Mouse (Mus musculus) left cerebral cortex, postnatal 36 days (tissue): ENCODE data around the gene Hsp90ab1. TPM values are rescaled to one million over a fixed set of nuclear protein-coding genes. Genes with fewer than 3 reads are reported as not detected.

ENCODE experiments used
- total RNA-seq, 2 experiments: library from RNA; stranded (reverse); gene quantifications; 2 replicates each; pipeline ENCODE4 v1.2.3; 2021

Hsp90ab1 gene
- total RNA-seq, 2 experiments from 2014 or later: 1,413 to 1,526 TPM

Other genes starting within 250 kb of the Hsp90ab1 start
- gene Cdc5l, start 139.5 kb downstream of the Hsp90ab1 start, total RNA-seq: 10 to 100 TPM; 55.2 to 56.0 TPM
- 1 to 10 TPM; 7.2 to 8.3 TPM for gene Spats1, start 97.9 kb downstream of the Hsp90ab1 start, total RNA-seq
- gene Aars2, start 66.4 kb downstream of the Hsp90ab1 start, total RNA-seq: 10 to 100 TPM; 23.1 to 26.4 TPM
- gene Tcte1, start 49.8 kb downstream of the Hsp90ab1 start, total RNA-seq: 1 to 10 TPM; 1.3 to 1.9 TPM
- gene Tmem151b, start 23.6 kb downstream of the Hsp90ab1 start, total RNA-seq: 100 to 1,000 TPM; 120 to 121 TPM
- 1 to 10 TPM; 1.7 to 2.7 TPM for gene Nfkbie, start 17.6 kb downstream of the Hsp90ab1 start, total RNA-seq
- gene Slc35b2, start 9.4 kb downstream of the Hsp90ab1 start, total RNA-seq: 10 to 100 TPM; 24.7 to 33.0 TPM
- 10 to 100 TPM; 17.1 to 23.2 TPM for gene Slc29a1, start 26.3 kb upstream of the Hsp90ab1 start, total RNA-seq
- not detected for gene Mymx, start 28.8 kb upstream of the Hsp90ab1 start, total RNA-seq
- under 1 TPM; 0.12 to 0.66 TPM for gene Capn11, start 86.1 kb upstream of the Hsp90ab1 start, total RNA-seq
- 10 to 100 TPM; 38.3 to 47.5 TPM for gene Mrpl14, start 113.1 kb upstream of the Hsp90ab1 start, total RNA-seq
- gene Tmem63b, start 113.6 kb upstream of the Hsp90ab1 start, total RNA-seq: 100 to 1,000 TPM; 177 to 186 TPM
- gene 1600014C23Rik, start 160.6 kb upstream of the Hsp90ab1 start, total RNA-seq: not detected